Mouse (Mus musculus) intestine, embryonic 15.5 days (tissue): ENCODE measurements around the gene Hba-a1. TPM values are rescaled to one million over a fixed set of nuclear protein-coding genes. Genes with fewer than 3 reads are reported as not detected.
A peak's percentile ranks its signal among the peaks of the same experiment; 100 is the strongest.
"Not testable (repeated sequence)": the region's sequence is repeated elsewhere in the genome, so short reads cannot be mapped to it uniquely, and the experiment has no call there.

Experiments
- ATAC-seq: fragments of 200-750 bp; cut with Nextera tagmentation; 2 replicates; pipeline ENCODE4 v1.8.0; 2017; ENCODE audit warnings: moderate TSS enrichment, moderate library complexity
- H3K27ac ChIP-seq: fragments of 300-500 bp; sonication (generic); 2 replicates; pipeline ENCODE4 v1.5.1; 2015; ENCODE audit warnings: mild to moderate bottlenecking, inconsistent platforms
- H3K27me3 ChIP-seq: fragments of 300-500 bp; sonication (generic); replicated peaks from 2 replicates; pipeline ENCODE4 v1.6.1; 2015; ENCODE audit warnings: inconsistent platforms
- H3K36me3 ChIP-seq: fragments of 300-500 bp; sonication (generic); 2 replicates; pipeline ENCODE4 v1.6.1; 2015; ENCODE audit warnings: inconsistent platforms
- H3K4me1 ChIP-seq: fragments of 300-500 bp; sonication (generic); replicated peaks from 2 replicates; pipeline ENCODE4 v1.6.1; 2015; ENCODE audit warnings: inconsistent platforms
- H3K4me2 ChIP-seq: fragments of 300-500 bp; sonication (generic); replicated peaks from 2 replicates; pipeline ENCODE4 v1.6.1; 2015; ENCODE audit warnings: mild to moderate bottlenecking, inconsistent platforms
- H3K4me3 ChIP-seq: fragments of 300-500 bp; sonication (generic); replicated peaks from 2 replicates; pipeline ENCODE4 v1.5.1; 2015; ENCODE audit warnings: inconsistent platforms
- H3K9ac ChIP-seq: fragments of 300-500 bp; sonication (generic); 2 replicates; pipeline ENCODE4 v1.6.1; 2015; ENCODE audit warnings: inconsistent platforms
- H3K9me3 ChIP-seq: fragments of 300-500 bp; sonication (generic); 2 replicates; pipeline ENCODE4 v1.6.1; 2016; ENCODE audit warnings: inconsistent platforms
- WGBS: fragments of 180-500 bp; shearing (Covaris S2); methylation state at CpG from one replicate; pipeline ENCODE4 v1.1.7; 2015; 5-methylcytosine and 5-hydroxymethylcytosine counted together
- polyA plus RNA-seq: library from polyadenylated mRNA; unstranded; fragments of >200 nt; fragmentation: Nextera tagmentation; extraction: Ambion mirVana; gene quantifications from 2 replicates; pipeline ENCODE4 v1.2.1, GENCODE M21; 2015

The Hba-a1 gene
- polyA plus RNA-seq, 1 experiment from 2014 or later, result 4,064 TPM

DNA sequence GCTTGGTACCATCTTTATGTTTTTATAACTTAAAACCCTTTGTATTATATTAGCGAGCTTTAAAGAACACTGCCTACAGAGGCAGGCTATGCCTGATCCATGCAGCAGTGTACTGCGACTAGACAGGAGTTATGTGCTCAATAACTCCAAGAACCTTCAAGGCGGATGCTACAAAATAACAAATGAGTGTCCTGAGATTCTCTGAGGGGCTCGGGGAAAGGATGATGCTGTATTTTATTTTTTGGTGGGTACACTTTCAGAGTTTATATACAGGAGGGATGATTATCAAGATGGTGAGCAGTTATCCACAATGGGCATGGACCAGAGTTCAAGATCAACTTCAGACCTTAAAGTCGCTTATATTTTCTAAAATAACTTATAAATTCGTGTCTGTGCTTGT lies 16.5 kb upstream of the Hba-a1 start:
- H3K4me1 ChIP-seq, result 0 out of 2 replicates have a peak, but pooled peaks cover 3% of the 10 kb centered on the region
- no peaks in the 10 kb centered on the region for H3K27me3 ChIP-seq
- 20% methylated on average over 6 of the region's 6 CpGs for WGBS
- peak overlapping the region; percentile 78 for H3K4me3 ChIP-seq
- H3K9ac ChIP-seq, result peak overlapping the region; percentile 96
- H3K4me2 ChIP-seq, result peak overlapping the region; percentile 66
- no peaks in the 10 kb centered on the region for H3K9me3 ChIP-seq
- H3K27ac ChIP-seq, result peak overlapping the region; percentile 93
- H3K36me3 ChIP-seq, result no peaks in the 10 kb centered on the region
- ATAC-seq, result no peak

DNA sequence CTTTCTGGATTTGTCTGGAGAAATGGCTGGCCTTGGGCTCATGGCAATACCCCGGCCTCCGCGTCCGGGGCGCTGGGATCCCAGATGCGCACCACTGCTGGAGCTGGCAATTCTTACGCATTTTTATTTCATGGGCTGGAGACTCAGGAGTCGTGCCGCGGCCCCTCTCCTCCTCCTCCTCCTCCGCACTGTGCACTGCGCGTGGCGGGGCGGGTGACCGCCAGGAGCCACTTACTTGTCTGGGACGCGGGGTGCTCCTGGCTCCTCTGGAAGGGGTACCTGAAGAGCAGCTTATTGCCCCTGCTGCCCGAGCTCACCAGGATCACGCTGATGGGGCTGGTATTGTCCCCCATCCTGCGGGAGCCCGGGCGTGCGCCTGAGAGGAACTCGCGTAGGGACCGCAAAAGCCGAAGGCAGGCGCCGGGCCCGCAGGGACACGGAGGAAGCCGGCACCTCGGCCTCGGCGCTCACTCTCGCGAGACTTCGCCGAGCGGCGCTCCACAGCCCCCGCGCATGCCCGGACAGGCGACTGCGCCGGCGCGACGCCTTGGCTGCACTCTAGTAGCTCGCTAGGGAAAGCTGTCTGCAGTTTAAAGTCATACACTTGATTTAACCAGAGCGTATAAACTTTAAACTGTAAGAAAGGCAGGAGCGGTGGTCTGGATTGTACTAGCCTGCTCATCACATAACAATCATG lies 16.0 kb upstream of the Hba-a1 start, which contains the start of gene Nprl3:
Nprl3 (minus strand) TSS at position 520 of the 697 bp plus-strand sequence.
- Histone ChIP-seq H3K36me3 (no peaks in the 10 kb centered on the region), H3K9ac (peak within 1 kb of the TSS; percentile 96)
- under 1% methylated on average over 54 of the region's 54 CpGs for WGBS

DNA sequence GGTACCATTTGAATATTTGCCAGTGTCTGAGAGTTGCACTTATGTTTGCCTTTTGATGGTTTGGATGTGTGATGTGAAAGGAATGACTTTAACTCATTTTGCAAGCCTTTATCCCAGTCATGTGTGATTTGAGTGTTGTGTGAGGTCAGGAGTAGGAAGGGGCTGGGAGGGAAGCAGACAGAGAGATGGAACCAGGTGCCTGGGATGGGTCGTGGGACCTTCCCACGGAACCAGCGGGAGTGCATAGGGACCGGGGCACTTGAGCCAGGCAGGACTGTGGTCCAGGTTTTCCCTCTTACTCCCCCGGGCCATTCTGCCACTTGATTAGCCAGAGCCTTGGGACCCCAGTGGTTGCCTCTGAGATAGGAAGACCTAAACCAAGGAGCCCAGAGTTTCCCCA lies 15.3 kb upstream of the Hba-a1 start:
- H3K9me3 ChIP-seq, result no peaks in the 10 kb centered on the region
- peak overlapping the region; percentile 66 for H3K4me2 ChIP-seq
- H3K27me3 ChIP-seq, result no peaks in the 10 kb centered on the region
- ATAC-seq, result peak; percentile 27
- H3K9ac ChIP-seq, result peak overlapping the region; percentile 96
- H3K27ac ChIP-seq, result peak overlapping the region; percentile 93; the same call in 1 of the 2 replicates
- H3K4me1 ChIP-seq, result 0 out of 2 replicates have a peak, but pooled peaks cover 3% of the 10 kb centered on the region
- H3K36me3 ChIP-seq, result no peaks in the 10 kb centered on the region
- WGBS, result 25% methylated on average over 5 of the region's 5 CpGs
- peak overlapping the region; percentile 78 for H3K4me3 ChIP-seq

More for the DNA sequence above, 16.0 kb upstream of the Hba-a1 start, which contains the start of gene Nprl3:
- H3K27ac ChIP-seq, result peak within 1 kb of the TSS; percentile 93
- 0 out of 2 replicates have a peak, but pooled peaks cover 3% of the 10 kb centered on the region for H3K4me1 ChIP-seq
- peak; percentile 99 for ATAC-seq
- H3K27me3 ChIP-seq, result no peaks in the 10 kb centered on the region
- H3K9me3 ChIP-seq, result no peaks in the 10 kb centered on the region
- peak within 1 kb of the TSS; percentile 66 for H3K4me2 ChIP-seq
- H3K4me3 ChIP-seq, result peak within 1 kb of the TSS; percentile 78

DNA sequence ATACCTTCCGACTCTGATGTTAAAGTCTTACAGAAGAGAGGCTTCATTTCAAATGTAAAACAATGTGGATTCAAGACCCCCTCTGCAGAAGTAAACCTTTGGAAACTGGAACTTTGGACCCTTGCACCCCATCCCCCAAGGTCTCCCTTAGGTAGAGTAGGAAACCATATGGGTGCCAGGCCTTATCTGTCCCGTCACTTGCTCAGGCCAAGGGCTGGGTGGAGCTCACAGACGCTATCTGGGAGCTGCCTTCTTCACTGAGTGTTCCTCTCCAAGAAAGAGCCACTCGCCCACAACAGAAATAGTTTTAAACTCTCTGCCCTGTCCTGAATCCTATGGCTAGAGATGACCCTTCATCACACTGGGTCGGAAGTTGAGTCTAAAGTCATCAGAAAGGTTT lies 14.4 kb upstream of the Hba-a1 start:
- Histone ChIP-seq H3K36me3 (no peaks in the 10 kb centered on the region), H3K4me1 (0 out of 2 replicates have a peak, but pooled peaks cover 3% of the 10 kb centered on the region), H3K4me3 (no peak overlapping the region), H3K9me3 (no peaks in the 10 kb centered on the region), H3K9ac (no peak overlapping the region), H3K27ac (no peak overlapping the region), H3K27me3 (no peaks in the 10 kb centered on the region), H3K4me2 (no peak overlapping the region)
- peak; percentile 24; the same call in 1 of the 2 replicates for ATAC-seq
- WGBS, result 76% methylated on average over 5 of the region's 5 CpGs

DNA sequence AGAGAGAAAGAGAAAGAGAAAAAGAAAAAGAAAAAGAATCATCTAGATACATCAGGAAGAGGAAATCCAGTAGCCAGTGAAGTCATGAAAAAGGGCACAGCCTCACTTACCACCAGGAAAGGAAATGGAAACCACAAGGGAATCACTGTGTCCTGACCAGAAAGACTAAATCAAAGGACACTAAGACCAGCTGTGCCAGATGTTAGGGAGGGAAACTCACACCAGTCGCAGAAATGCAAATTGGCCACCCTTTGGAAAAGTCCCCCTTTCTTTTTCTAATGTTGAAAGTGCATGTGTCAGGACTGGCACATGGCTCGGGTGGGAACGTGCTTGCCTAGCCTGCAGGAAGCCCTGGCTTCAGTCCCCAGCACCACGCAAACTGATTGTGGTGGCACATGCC lies 12.1 kb upstream of the Hba-a1 start:
- H3K36me3 ChIP-seq, result no peaks in the 10 kb centered on the region
- H3K4me1 ChIP-seq, result 0 out of 2 replicates have a peak, but pooled peaks cover 3% of the 10 kb centered on the region
- 58% methylated on average over 4 of the region's 4 CpGs for WGBS
- H3K27me3 ChIP-seq, result 0 out of 2 replicates have a peak, but pooled peaks cover under 1% of the 10 kb centered on the region
- H3K9me3 ChIP-seq, result no peaks in the 10 kb centered on the region
- H3K9ac ChIP-seq, result no peak overlapping the region
- H3K4me3 ChIP-seq, result no peak overlapping the region
- ATAC-seq, result no peak
- no peak overlapping the region for H3K27ac ChIP-seq
- no peak overlapping the region for H3K4me2 ChIP-seq

DNA sequence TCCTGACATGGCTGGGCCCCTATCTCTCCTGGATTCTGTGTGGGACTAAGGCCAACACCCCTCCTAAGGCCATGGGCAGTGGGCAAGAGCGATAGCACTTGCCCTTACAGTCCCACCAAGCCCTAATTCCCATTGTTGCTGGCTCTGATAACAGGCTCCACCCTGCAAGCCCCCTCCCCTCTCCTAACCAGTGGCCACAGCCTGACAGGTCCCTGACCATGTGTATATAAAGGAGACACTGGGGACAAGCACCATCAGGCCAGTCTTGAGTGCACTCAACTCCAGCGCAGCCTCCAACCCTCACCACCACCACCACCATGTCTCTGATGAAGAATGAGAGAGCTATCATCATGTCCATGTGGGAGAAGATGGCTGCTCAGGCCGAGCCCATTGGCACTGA lies 7.0 kb upstream of the Hba-a1 start, which contains the start of gene Hba-x:
Hba-x (plus strand) TSS at position 54 of the 400 bp plus-strand sequence.
- peaks cover 22% of the 10 kb centered on the region for H3K27me3 ChIP-seq
- H3K4me1 ChIP-seq, result no peaks in the 10 kb centered on the region
- H3K27ac ChIP-seq, result no peak within 1 kb of the TSS
- H3K4me2 ChIP-seq, result no peak within 1 kb of the TSS
- H3K4me3 ChIP-seq, result no peak within 1 kb of the TSS
- H3K9me3 ChIP-seq, result no peaks in the 10 kb centered on the region
- H3K9ac ChIP-seq, result no peak within 1 kb of the TSS; the same call in 1 of the 2 replicates
- H3K36me3 ChIP-seq, result no peaks in the 10 kb centered on the region
- no peak for ATAC-seq
- 70% methylated on average over 3 of the region's 3 CpGs for WGBS

DNA sequence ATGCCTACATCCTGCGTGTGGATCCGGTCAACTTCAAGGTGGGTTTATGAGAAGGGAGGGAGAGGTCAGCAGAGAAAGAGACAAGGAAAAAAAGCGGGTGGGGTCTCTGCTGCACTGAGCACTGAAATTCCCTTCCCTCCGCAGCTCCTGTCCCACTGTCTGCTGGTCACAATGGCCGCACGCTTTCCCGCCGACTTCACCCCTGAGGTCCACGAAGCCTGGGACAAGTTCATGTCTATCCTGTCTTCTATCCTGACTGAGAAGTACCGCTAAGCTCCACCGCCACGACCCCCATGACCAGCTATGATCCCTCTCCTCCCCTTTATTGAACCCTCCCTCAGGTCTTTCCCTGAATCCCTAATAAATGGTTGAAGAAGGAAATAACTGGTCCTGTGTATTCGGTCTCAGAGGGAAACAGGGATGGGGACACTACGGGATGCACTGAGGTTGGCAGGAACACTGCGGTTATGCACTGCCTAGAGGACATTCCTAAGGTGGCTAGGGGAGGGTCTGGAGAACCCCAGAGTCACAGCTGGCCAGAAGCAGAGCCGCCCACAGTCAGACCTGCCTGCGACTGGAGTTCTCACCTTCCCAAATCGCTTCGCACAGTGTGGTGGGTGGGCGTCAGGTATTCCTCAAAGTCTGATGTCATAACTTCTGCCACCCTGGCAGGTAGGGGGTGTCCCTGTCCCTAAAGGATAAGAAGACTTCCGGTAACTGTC lies 5.4 kb upstream of the Hba-a1 start:
- Histone ChIP-seq H3K36me3 (no peaks in the 10 kb centered on the region), H3K4me1 (no peaks in the 10 kb centered on the region), H3K9ac (no peak overlapping the region), H3K27ac (no peak overlapping the region), H3K9me3 (no peaks in the 10 kb centered on the region), H3K27me3 (peaks cover 24% of the 10 kb centered on the region), H3K4me2 (no peak overlapping the region), H3K4me3 (no peak overlapping the region)
- 66% methylated on average over 21 of the region's 21 CpGs for WGBS
- ATAC-seq, result no peak

DNA sequence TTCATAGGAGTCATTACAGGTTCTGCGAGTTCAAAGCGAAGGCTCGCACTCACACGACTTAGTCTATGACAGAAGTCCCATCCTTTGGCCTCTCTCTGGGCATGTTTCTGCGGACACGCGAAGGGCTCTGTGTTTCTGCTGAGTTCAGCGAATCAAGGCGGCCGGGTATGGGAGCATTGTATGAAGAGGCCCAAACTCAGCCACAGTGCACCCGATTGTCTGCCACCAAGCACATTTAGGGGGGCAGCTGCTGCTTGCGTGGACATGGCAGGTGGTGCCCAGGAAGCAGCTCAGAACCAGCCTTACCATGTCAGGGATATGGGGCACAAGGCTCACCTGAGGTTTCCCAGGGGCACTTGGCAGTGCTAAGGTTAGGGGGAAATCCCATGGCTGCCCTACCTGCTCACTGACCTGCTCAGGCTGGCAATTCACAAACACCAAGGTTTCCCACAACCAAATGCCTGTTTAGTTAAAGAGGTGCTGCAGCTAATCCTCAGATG lies 4.8 kb upstream of the Hba-a1 start:
- 80% methylated on average over 12 of the region's 12 CpGs for WGBS

DNA sequence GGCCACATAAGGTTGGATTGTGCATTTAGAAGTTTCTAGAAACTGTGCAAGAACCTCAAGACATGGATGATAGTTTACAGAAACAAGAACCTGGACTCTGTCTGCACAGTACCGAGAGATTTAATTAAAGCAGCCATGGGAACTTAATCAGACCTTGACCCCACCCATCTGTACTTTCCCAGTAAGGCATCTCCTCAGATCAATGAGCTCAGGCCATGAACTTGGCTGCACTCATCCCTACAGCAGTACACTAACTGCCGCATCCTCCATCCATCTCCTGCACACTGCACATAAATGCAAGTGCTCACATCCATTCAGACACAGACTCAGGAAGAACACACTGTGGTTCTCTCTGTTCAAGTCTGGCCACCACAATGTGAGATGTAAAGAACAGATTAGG lies 2.7 kb upstream of the Hba-a1 start:
- ATAC-seq, result no peak

More for the DNA sequence above, 4.8 kb upstream of the Hba-a1 start:
- Histone ChIP-seq H3K4me2 (no peak overlapping the region), H3K4me3 (no peak overlapping the region), H3K9me3 (no peaks in the 10 kb centered on the region), H3K9ac (no peak overlapping the region), H3K36me3 (no peaks in the 10 kb centered on the region), H3K27me3 (peaks cover 24% of the 10 kb centered on the region), H3K27ac (no peak overlapping the region), H3K4me1 (no peaks in the 10 kb centered on the region)
- no peak for ATAC-seq

DNA sequence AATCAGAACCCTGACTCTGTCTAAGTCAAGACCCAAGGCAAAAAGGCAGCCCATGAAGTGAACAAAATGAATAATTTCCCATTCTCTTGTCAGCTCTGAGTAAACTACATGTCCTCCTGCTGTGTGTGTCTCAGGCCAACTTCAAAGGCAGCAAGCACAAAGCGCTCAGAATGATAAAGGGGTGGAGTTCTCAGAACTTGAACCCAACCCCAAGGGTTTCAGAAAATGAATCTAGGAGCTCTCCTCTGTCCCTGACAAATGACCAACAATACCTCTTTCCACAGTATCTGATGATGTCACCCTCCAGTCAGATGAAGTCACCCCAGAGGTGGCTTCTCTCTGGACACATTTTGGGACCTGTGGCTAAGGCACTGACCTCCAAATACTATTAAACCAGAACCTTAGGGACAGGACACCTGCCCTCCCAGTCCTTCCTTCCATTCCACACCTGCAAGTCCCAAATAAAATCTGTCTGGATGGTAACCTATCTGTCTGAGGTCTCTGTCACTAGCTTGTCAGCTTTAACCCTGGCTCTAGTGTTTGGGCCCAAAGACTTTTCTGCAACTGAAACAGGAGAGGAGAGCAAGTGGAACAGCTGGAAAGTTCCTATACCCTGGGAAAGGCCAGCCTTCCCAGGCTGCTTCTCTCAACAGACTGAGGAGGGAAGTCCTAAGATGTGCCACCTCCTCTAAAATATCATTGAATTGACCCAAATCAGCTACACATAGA lies 1.7 kb upstream of the Hba-a1 start:
- Histone ChIP-seq H3K9me3 (no peaks in the 10 kb centered on the region), H3K4me2 (no peak overlapping the region), H3K27me3 (peaks cover 20% of the 10 kb centered on the region), H3K4me3 (no peak overlapping the region), H3K27ac (no peak overlapping the region), H3K4me1 (no peaks in the 10 kb centered on the region), H3K36me3 (no peaks in the 10 kb centered on the region), H3K9ac (no peak overlapping the region)
- ATAC-seq, result no peak
- 77% methylated on average over 1 of the region's 1 CpGs for WGBS

More for the DNA sequence above, 2.7 kb upstream of the Hba-a1 start:
- Histone ChIP-seq H3K9ac (no peak overlapping the region), H3K36me3 (no peaks in the 10 kb centered on the region), H3K27ac (no peak overlapping the region), H3K4me3 (no peak overlapping the region), H3K27me3 (peaks cover 24% of the 10 kb centered on the region), H3K4me2 (no peak overlapping the region), H3K4me1 (no peaks in the 10 kb centered on the region), H3K9me3 (no peaks in the 10 kb centered on the region)
- 56% methylated on average over 2 of the region's 2 CpGs for WGBS

DNA sequence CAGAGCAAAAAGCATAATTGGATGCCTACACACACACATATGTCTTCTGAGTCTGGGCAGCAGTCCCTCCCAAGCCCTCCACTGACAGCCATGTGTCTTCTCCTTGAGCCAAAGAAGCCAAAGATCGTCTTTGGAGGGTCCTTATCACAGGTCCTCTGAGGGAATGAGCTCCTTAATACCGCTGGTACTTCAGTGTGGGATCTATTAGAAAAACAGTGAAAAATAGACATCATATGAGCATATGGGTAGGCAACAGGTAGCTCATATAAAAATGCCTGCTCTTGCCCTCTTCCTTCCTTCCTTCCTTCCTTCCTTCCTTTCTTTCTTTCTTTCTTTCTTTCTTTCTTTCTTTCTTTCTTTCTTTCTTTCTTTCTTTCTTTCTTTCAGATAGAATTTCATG lies 1.3 kb downstream of the Hba-a1 start:
- H3K4me2 ChIP-seq, H3K4me1 ChIP-seq, H3K4me3 ChIP-seq, H3K9ac ChIP-seq, H3K9me3 ChIP-seq, H3K27me3 ChIP-seq, H3K27ac ChIP-seq, H3K36me3 ChIP-seq, ATAC-seq: not testable (repeated sequence)
- 41% methylated on average over 2 of the region's 2 CpGs for WGBS
